Mouse (Mus musculus) stomach, postnatal 0 days (tissue): ENCODE measurements around the gene Nrxn3.

Experiments
- CTCF ChIP-seq: IDR thresholded peaks from 2 replicates; pipeline ENCODE4 v1.5.1; 2016; ENCODE audit warnings: antibody characterized with exemption, low read depth, mild to moderate bottlenecking, moderate library complexity
- EP300 ChIP-seq: optimal IDR thresholded peaks from 2 replicates; pipeline ENCODE3; 2016; ENCODE audit warnings: antibody characterized with exemption

DNA sequence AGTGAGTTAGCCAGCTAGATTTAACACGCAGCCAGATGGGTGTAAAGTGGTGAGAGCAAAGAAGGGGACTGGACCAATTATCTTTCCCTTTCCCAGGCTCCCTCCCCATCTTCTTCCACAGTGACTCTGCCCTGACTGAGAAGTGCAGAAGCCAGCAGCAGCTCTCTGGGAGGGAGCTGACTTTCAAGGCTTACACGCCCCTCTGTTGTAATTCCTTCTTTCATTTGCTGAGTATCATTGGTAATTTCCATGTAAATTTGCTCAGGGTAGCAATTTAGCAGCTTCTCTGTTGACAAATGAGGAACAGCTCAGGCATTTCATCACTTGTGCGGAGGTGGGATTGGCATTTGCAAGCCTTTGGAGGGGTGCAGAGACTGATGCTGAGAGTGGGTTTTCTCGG is 976.8 kb downstream of the Nrxn3 start:
- TF ChIP-seq CTCF (no peak), EP300 (no peak)
